Mouse (Mus musculus): Measurements from ENCODE around the gene Eras.

DNA sequence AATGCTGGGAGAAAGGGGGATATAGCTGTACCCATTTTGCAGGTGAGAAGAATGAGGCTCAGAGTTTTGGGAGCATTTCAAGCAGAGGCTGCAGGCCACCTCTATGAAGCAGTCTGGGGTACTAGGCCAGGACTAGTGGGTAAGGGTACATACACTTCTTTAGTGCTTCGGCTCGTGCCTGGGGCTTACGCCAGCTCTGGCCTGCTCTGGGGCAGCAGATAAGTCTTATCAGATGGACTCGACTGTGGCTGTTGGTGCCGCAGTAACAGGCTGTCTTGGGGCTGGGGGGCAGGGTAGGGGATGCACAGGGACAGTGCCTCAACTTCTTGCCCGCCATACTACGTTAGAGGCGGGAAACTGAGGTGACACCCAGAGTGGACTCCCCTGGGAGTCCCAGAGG lies 39.8 kb upstream of the Eras start:
- TF ChIP-seq POLR2A (IDR thresholded peaks at IDR 0.05; ENCODE audit: low read depth, low read length) (no peak), CTCF (IDR thresholded peaks at IDR 0.05; ENCODE audit: borderline replicate concordance, insufficient read depth, low read length) (no peak)

Data from embryonic fibroblast, embryonic 13.5 days (primary cell).